In genomic region chr1:73826243-73826930, GRCm38 (mm10) we compare ENCODE assay signal across 8 mouse cellular contexts.
DNase-seq lines count a peak whose midpoint lies in the region; ATAC-seq and TF ChIP-seq lines count a peak whose summit lies in the region.

No protein-coding gene starts in this region.

- no peaks in the 10 kb centered on the region for H3K36me3 ChIP-seq in hindbrain, postnatal 0 days (ENCODE audit: insufficient read depth, low read length)

- 36% methylated on average over 15 of the region's 15 CpGs for WGBS in hindbrain, postnatal 0 days

- peak; percentile 99 for TF ChIP-seq CTCF in cortical plate, adult 2 months (IDR thresholded peaks at IDR 0.05; ENCODE audit: extremely low read depth, insufficient read depth, low read length)
- TF ChIP-seq CTCF in hindbrain, postnatal 0 days (IDR thresholded peaks at IDR 0.05; ENCODE audit: low read depth): peak; percentile 99

- no peak overlapping the region for H3K27ac ChIP-seq in cortical plate, adult 2 months (ENCODE audit: insufficient read depth, low read length)
- H3K27ac ChIP-seq in hindbrain, postnatal 0 days: peak overlapping the region; percentile 38

- TF ChIP-seq POLR2A in cortical plate, adult 2 months (IDR thresholded peaks at IDR 0.05; ENCODE audit: extremely low read depth, insufficient read depth, low read length): no peak

- no peaks in the 10 kb centered on the region for H3K27me3 ChIP-seq in hindbrain, postnatal 0 days (ENCODE audit: insufficient read depth, low read length)

- H3K9me3 ChIP-seq in hindbrain, postnatal 0 days (ENCODE audit: low read length): no peaks in the 10 kb centered on the region

- no peak overlapping the region for H3K9ac ChIP-seq in hindbrain, postnatal 0 days (replicated peaks; ENCODE audit: low read length)

- peak; percentile 86 to 90 for DNase-seq in adrenal gland, adult 18-20 months (ENCODE audit: low spot score in 2 of 2)
- DNase-seq in gastrocnemius, adult 8-10 months (ENCODE audit: low spot score in 2 of 2): peak; percentile 69 to 76
- DNase-seq in hindbrain, postnatal 0 days (ENCODE audit: low spot score): peak; percentile 93
- peak; percentile 86 to 91 for DNase-seq in left cerebral cortex, adult 18-20 months (ENCODE audit: low spot score in 2 of 2)
- DNase-seq in right cerebral cortex, postnatal 4 days: peak; percentile 95
- DNase-seq in urinary bladder, postnatal 4 days (ENCODE audit: low spot score in 2 of 2): peak; percentile 79 to 91

- ATAC-seq in hindbrain, postnatal 0 days: peak; percentile 85
- peak; percentile 82 for ATAC-seq in megakaryocyte-erythroid progenitor cell, adult 5-6 weeks (replicated peaks; ENCODE audit: low FRiP score, low TSS enrichment, poor library complexity, severe bottlenecking)

- no peaks in the 10 kb centered on the region for H3K4me1 ChIP-seq in cortical plate, adult 2 months (ENCODE audit: control insufficient read depth, insufficient read depth, low read length)
- H3K4me1 ChIP-seq in hindbrain, postnatal 0 days (ENCODE audit: insufficient read depth, low read length): peaks cover 4% of the 10 kb centered on the region

- no peak overlapping the region for H3K4me2 ChIP-seq in hindbrain, postnatal 0 days (ENCODE audit: low read depth, low read length)

- H3K4me3 ChIP-seq in cortical plate, adult 2 months (ENCODE audit: insufficient read depth, low read length): no peak overlapping the region
- no peak overlapping the region for H3K4me3 ChIP-seq in hindbrain, postnatal 0 days (ENCODE audit: low read length)
